Mouse (Mus musculus) ES-Bruce4 (cell line): ENCODE measurements around the gene Nek8.

ENCODE experiments used
- CTCF ChIP-seq: IDR thresholded peaks from one replicate; pipeline ENCODE4 v1.8.1; 2011; ENCODE audit warnings: low read depth, low read length
- POLR2A ChIP-seq: IDR thresholded peaks from one replicate; pipeline ENCODE4 v1.8.1; 2011; ENCODE audit warnings: low read length; ENCODE audit not compliant: insufficient read depth

DNA sequence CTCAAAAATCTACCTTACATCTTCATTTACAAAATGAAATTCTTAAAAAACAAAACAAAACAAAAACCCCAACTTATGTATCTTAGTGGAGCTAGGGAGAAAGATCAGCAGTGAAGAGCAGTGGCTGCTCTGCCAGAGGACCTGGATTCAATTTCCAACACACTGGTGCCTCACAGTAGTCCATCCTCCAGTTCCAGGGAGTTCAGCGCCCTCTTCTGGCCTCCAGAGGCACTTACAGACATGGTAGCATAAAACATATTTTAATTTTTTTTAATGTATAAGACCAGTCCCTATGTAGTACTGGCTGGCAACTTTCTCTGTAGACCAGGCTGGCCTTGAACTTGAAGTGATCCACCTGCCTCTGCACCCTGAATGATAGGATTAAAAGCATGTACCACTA lies 25.3 kb downstream of the Nek8 start:
- TF ChIP-seq POLR2A (no peak), CTCF (peak; percentile 70)
